Mouse (Mus musculus): ENCODE results near the gene Brd4. TPM values are rescaled to one million over a fixed set of nuclear protein-coding genes. Genes with fewer than 3 reads are reported as not detected.
A peak's percentile ranks its signal among the peaks of the same experiment; 100 is the strongest.

The Brd4 gene
- polyA plus RNA-seq, 1 experiment from 2014 or later: 28.6 TPM

DNA sequence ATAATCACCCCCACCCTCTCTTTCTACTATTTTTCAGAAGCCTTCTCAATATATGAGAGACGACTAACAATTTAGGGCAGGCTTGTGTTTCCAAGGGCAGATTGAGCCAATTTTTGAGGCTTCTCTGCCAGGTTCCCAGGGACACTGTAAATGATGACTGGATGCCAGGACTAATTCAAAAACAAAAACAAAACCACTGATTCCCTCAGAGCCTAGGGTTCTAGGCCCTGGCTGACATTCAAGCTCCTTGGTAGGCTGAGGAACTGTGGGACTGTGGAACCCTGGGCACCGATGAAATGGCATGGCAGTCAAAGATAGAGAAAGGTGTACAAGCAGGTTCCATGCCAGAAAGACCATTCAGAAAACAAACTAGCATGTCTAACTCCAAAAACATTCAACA, 31.3 kb downstream of the Brd4 start:
- ATAC-seq (ENCODE audit: low FRiP score, low TSS enrichment): no peak
- WGBS: 86% methylated on average over 2 of the region's 2 CpGs
- no peak for TF ChIP-seq CTCF (IDR thresholded peaks at IDR 0.05; ENCODE audit: low read depth)
- TF ChIP-seq EP300 (optimal IDR thresholded peaks at IDR 0.05): no peak

GRCm38 (mm10) chr17:32251827-32252470, 32.6 kb downstream of the Brd4 start:
- 60% methylated on average over 2 of the region's 2 CpGs for WGBS
- H3K36me3 ChIP-seq (ENCODE audit: control insufficient read depth, insufficient read depth, low read length): no peaks in the 10 kb centered on the region
- no peaks in the 10 kb centered on the region for H3K9me3 ChIP-seq (ENCODE audit: control insufficient read depth, low read length)
- H3K9ac ChIP-seq (ENCODE audit: low read length): no peak overlapping the region
- no peak overlapping the region for H3K27ac ChIP-seq (replicated peaks)
- TF ChIP-seq EP300 (optimal IDR thresholded peaks at IDR 0.05) (no peak), CTCF (IDR thresholded peaks at IDR 0.05; ENCODE audit: low read depth) (no peak)
- DNase-seq (ENCODE audit: low spot score) (no peak), ATAC-seq (ENCODE audit: low FRiP score, low TSS enrichment) (peak; percentile 64; the same call in 1 of the 2 replicates)
- H3K27me3 ChIP-seq (ENCODE audit: control insufficient read depth, insufficient read depth, low read length): no peaks in the 10 kb centered on the region
- no peak overlapping the region for H3K4me2 ChIP-seq (replicated peaks; ENCODE audit: low read depth)
- H3K4me3 ChIP-seq (ENCODE audit: low read depth, low read length): no peak overlapping the region
- no peaks in the 10 kb centered on the region for H3K4me1 ChIP-seq (replicated peaks; ENCODE audit: control insufficient read depth, insufficient read depth)

More for the DNA sequence above, 31.3 kb downstream of the Brd4 start:
- no peaks in the 10 kb centered on the region for H3K9me3 ChIP-seq (ENCODE audit: control insufficient read depth, low read length)
- no peaks in the 10 kb centered on the region for H3K36me3 ChIP-seq (ENCODE audit: control insufficient read depth, insufficient read depth, low read length)
- H3K9ac ChIP-seq (ENCODE audit: low read length): no peak overlapping the region
- H3K4me2 ChIP-seq (replicated peaks; ENCODE audit: low read depth): no peak overlapping the region
- H3K4me3 ChIP-seq (ENCODE audit: low read depth, low read length): no peak overlapping the region
- no peak for DNase-seq (ENCODE audit: low spot score)
- no peaks in the 10 kb centered on the region for H3K4me1 ChIP-seq (replicated peaks; ENCODE audit: control insufficient read depth, insufficient read depth)
- no peak overlapping the region for H3K27ac ChIP-seq (replicated peaks)
- H3K27me3 ChIP-seq (ENCODE audit: control insufficient read depth, insufficient read depth, low read length): no peaks in the 10 kb centered on the region

GRCm38 (mm10) chr17:32250066-32250465, 34.5 kb downstream of the Brd4 start:
- Histone ChIP-seq H3K4me1 (replicated peaks; ENCODE audit: control insufficient read depth, insufficient read depth) (no peaks in the 10 kb centered on the region), H3K4me2 (replicated peaks; ENCODE audit: low read depth) (no peak overlapping the region), H3K9me3 (ENCODE audit: control insufficient read depth, low read length) (no peaks in the 10 kb centered on the region), H3K9ac (ENCODE audit: low read length) (no peak overlapping the region), H3K27ac (replicated peaks) (no peak overlapping the region), H3K4me3 (ENCODE audit: low read depth, low read length) (no peak overlapping the region), H3K36me3 (ENCODE audit: control insufficient read depth, insufficient read depth, low read length) (no peaks in the 10 kb centered on the region), H3K27me3 (ENCODE audit: control insufficient read depth, insufficient read depth, low read length) (no peaks in the 10 kb centered on the region)
- no peak for ATAC-seq (ENCODE audit: low FRiP score, low TSS enrichment)
- TF ChIP-seq EP300 (optimal IDR thresholded peaks at IDR 0.05): no peak
- no peak for TF ChIP-seq CTCF (IDR thresholded peaks at IDR 0.05; ENCODE audit: low read depth)
- 90% methylated on average over 1 of the region's 1 CpGs for WGBS
- DNase-seq (ENCODE audit: low spot score): no peak

DNA sequence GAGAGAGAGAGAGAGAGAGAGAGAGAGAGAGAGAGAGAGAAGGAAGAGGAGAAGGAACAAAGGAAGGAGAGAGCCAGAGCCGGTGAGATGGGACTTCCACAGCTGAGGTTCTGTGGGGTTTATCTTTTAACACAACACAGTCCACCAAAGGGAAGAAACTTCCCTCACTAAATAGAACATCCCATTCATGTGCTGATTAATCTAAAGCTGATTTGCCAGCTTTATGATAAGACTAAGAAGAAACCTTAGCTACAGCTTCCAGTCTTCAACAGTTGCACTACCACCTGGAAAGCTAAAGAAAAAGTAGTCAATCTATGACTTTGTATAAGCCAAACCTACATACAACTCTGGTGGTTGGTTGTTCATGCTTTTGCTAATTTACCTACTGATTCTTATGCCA, 36.3 kb downstream of the Brd4 start:
- ATAC-seq (ENCODE audit: low FRiP score, low TSS enrichment) (no peak), DNase-seq (ENCODE audit: low spot score) (no peak)
- Histone ChIP-seq H3K9me3 (ENCODE audit: control insufficient read depth, low read length) (no peaks in the 10 kb centered on the region), H3K4me1 (replicated peaks; ENCODE audit: control insufficient read depth, insufficient read depth) (no peaks in the 10 kb centered on the region), H3K36me3 (ENCODE audit: control insufficient read depth, insufficient read depth, low read length) (no peaks in the 10 kb centered on the region), H3K27me3 (ENCODE audit: control insufficient read depth, insufficient read depth, low read length) (no peaks in the 10 kb centered on the region), H3K4me2 (replicated peaks; ENCODE audit: low read depth) (no peak overlapping the region), H3K4me3 (ENCODE audit: low read depth, low read length) (no peak overlapping the region), H3K27ac (replicated peaks) (no peak overlapping the region), H3K9ac (ENCODE audit: low read length) (no peak overlapping the region)
- TF ChIP-seq CTCF (IDR thresholded peaks at IDR 0.05; ENCODE audit: low read depth) (no peak), EP300 (optimal IDR thresholded peaks at IDR 0.05) (no peak)
- WGBS: 95% methylated on average over 1 of the region's 1 CpGs

DNA sequence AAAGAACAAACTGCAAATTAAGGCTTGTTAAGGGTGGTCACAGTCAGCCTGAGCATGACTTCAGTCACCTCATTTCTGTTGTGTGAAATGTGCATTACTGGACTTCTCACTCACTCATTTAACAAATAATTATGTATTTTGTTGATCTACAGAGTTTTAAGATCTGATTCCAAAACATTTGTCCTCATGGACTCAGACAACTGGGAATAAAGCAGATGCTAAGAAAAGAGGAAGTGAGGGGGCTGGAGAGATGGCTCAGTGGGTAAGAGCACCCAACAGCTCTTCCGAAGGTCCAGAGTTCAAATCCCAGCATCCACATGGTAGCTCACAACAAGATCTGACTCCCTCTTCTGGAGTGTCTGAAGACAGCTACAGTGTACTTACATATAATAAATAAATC, 36.9 kb downstream of the Brd4 start:
- Histone ChIP-seq H3K4me3 (ENCODE audit: low read depth, low read length) (no peak overlapping the region), H3K9ac (ENCODE audit: low read length) (no peak overlapping the region), H3K4me2 (replicated peaks; ENCODE audit: low read depth) (no peak overlapping the region), H3K4me1 (replicated peaks; ENCODE audit: control insufficient read depth, insufficient read depth) (no peaks in the 10 kb centered on the region), H3K27me3 (ENCODE audit: control insufficient read depth, insufficient read depth, low read length) (no peaks in the 10 kb centered on the region), H3K36me3 (ENCODE audit: control insufficient read depth, insufficient read depth, low read length) (no peaks in the 10 kb centered on the region), H3K27ac (replicated peaks) (no peak overlapping the region), H3K9me3 (ENCODE audit: control insufficient read depth, low read length) (no peaks in the 10 kb centered on the region)
- ATAC-seq (ENCODE audit: low FRiP score, low TSS enrichment) (no peak), DNase-seq (ENCODE audit: low spot score) (no peak)
- no peak for TF ChIP-seq EP300 (optimal IDR thresholded peaks at IDR 0.05)
- no peak for TF ChIP-seq CTCF (IDR thresholded peaks at IDR 0.05; ENCODE audit: low read depth)
- WGBS: 100% methylated on average over 1 of the region's 1 CpGs

- H3K4me1 ChIP-seq (replicated peaks; ENCODE audit: control insufficient read depth, insufficient read depth): no peaks in the 10 kb centered on the region
- no peaks in the 10 kb centered on the region for H3K9me3 ChIP-seq (ENCODE audit: control insufficient read depth, low read length)
- DNase-seq (ENCODE audit: low spot score) (no peak), ATAC-seq (ENCODE audit: low FRiP score, low TSS enrichment) (no peak)
- H3K4me3 ChIP-seq (ENCODE audit: low read depth, low read length): no peak overlapping the region
- H3K4me2 ChIP-seq (replicated peaks; ENCODE audit: low read depth): no peak overlapping the region
- WGBS: 27% methylated on average over 5 of the region's 5 CpGs
- no peak overlapping the region for H3K9ac ChIP-seq (ENCODE audit: low read length)
- H3K27me3 ChIP-seq (ENCODE audit: control insufficient read depth, insufficient read depth, low read length): no peaks in the 10 kb centered on the region
- no peak overlapping the region for H3K27ac ChIP-seq (replicated peaks)
- TF ChIP-seq EP300 (optimal IDR thresholded peaks at IDR 0.05) (no peak), CTCF (IDR thresholded peaks at IDR 0.05; ENCODE audit: low read depth) (no peak)
- H3K36me3 ChIP-seq (ENCODE audit: control insufficient read depth, insufficient read depth, low read length): no peaks in the 10 kb centered on the region
Observed at GRCm38 (mm10) chr17:32246117-32246516, 38.4 kb downstream of the Brd4 start.
